Mouse (Mus musculus) liver, embryonic 14.5 days (tissue): ENCODE results near the gene Ubxn2a. TPM values are rescaled to one million over a fixed set of nuclear protein-coding genes. Genes with fewer than 3 reads are reported as not detected.
"Not testable (repeated sequence)": the region's sequence is repeated elsewhere in the genome, so short reads cannot be mapped to it uniquely, and the experiment has no call there.

ENCODE experiments used
- ATAC-seq: fragments of 200-750 bp; cut with Nextera tagmentation; 2 replicates; pipeline ENCODE4 v1.8.0; 2017; ENCODE audit warnings: moderate number of reproducible peaks, mild to moderate bottlenecking, moderate library complexity; ENCODE audit not compliant: insufficient read depth
- DNase-seq, 3 experiments: peaks; one replicate each; pipeline ENCODE4 v3.0.0-alpha.2; 2012 to 2013; ENCODE audit warnings: low read depth in 3 of 3, low spot score in 3 of 3
- H3K27ac ChIP-seq: fragments of 300-500 bp; sonication (generic); 2 replicates; pipeline ENCODE4 v1.5.1; 2014; ENCODE audit warnings: moderate library complexity, mild to moderate bottlenecking, control low read depth, inconsistent platforms
- H3K27me3 ChIP-seq: fragments of 300-500 bp; sonication (generic); 2 replicates; pipeline ENCODE4 v1.6.1; 2014; ENCODE audit warnings: mild to moderate bottlenecking, low read length, moderate library complexity; ENCODE audit not compliant: control insufficient read depth, insufficient read depth
- H3K36me3 ChIP-seq: fragments of 300-500 bp; sonication (generic); replicated peaks from 2 replicates; pipeline ENCODE4 v1.6.1; 2014; ENCODE audit warnings: low read depth; ENCODE audit not compliant: control insufficient read depth, insufficient read depth
- H3K4me1 ChIP-seq, 2 experiments: fragments of 200-500 bp in 1 of 2; fragments of 300-500 bp in 1 of 2; sonication (generic) in 1 of 2; replicated peaks; 2 replicates each; pipeline ENCODE4 v1.6.1; 2012 to 2014; ENCODE audit warnings: antibody characterized with exemption in 1 of 2, inconsistent platforms in 1 of 2, low read length in 1 of 2; ENCODE audit not compliant: control insufficient read depth in 2 of 2, insufficient read depth in 2 of 2
- H3K4me2 ChIP-seq: fragments of 300-500 bp; sonication (generic); 2 replicates; pipeline ENCODE4 v1.6.1; 2014; ENCODE audit warnings: low read depth, mild to moderate bottlenecking, control low read depth, moderate library complexity
- H3K4me3 ChIP-seq, 2 experiments: fragments of 200-500 bp in 1 of 2; fragments of 300-500 bp in 1 of 2; sonication (generic) in 1 of 2; 2 replicates each; pipeline ENCODE4 v1.5.1; 2012 to 2014; ENCODE audit warnings: low read depth in 2 of 2, low read length in 2 of 2, mild to moderate bottlenecking in 2 of 2, control low read depth in 1 of 2, inconsistent platforms in 1 of 2, moderate library complexity in 1 of 2; ENCODE audit not compliant: insufficient read depth in 1 of 2
- H3K9ac ChIP-seq: fragments of 300-500 bp; sonication (generic); replicated peaks from 2 replicates; pipeline ENCODE4 v1.6.1; 2014; ENCODE audit warnings: mild to moderate bottlenecking, control low read depth, moderate library complexity
- H3K9me3 ChIP-seq: fragments of 300-500 bp; sonication (generic); 2 replicates; pipeline ENCODE4 v1.6.1; 2016; ENCODE audit warnings: low read length, mixed read lengths; ENCODE audit not compliant: control insufficient read depth
- CTCF ChIP-seq: IDR thresholded peaks from 2 replicates; pipeline ENCODE4 v1.5.1; 2016; ENCODE audit warnings: antibody characterized with exemption, low read depth, control low read depth
- EP300 ChIP-seq: IDR thresholded peaks from 2 replicates; pipeline ENCODE4 v1.6.1; 2016; ENCODE audit warnings: antibody characterized with exemption, low read depth
- WGBS: fragments of 180-500 bp; shearing (Covaris S2); extraction: QIAGEN DNeasy Blood & Tissue Kit; methylation state at CpG from one replicate; pipeline ENCODE4 v1.1.7; 2014; ENCODE audit not compliant: insufficient replicate concordance; 5-methylcytosine and 5-hydroxymethylcytosine counted together
- polyA plus RNA-seq, 2 experiments: library from polyadenylated mRNA; depleted of rRNA in 1 of 2; stranded (reverse) in 1 of 2; unstranded in 1 of 2; fragments of >200 nt; fragmentation: Nextera tagmentation in 1 of 2; extraction: Ambion mirVana in 1 of 2; gene quantifications; 2 replicates each; pipeline versions ENCODE4 v1.2.1 to v1.2.3; 2012 to 2014

Ubxn2a gene
- polyA plus RNA-seq, 2 experiments, result 7.4 to 23.0 TPM

DNA sequence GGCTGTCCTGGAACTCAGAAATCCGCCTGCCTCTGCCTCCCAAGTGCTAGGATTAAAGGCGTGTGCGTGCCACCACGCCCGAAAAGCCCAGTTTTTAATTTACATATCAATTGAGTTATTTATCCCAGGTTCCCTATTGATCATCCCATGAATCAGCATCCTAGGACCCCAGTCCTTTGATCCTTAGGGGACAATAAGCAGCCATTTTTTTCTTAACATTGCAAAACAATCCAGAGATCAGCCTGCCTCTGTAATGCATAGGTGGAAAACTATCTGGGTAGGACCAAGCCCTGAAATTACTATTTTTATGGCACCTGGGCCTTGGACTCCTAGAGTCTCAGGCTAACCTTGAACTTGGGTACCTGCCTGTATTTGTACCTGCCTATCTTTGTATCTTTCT, 9.5 kb downstream of the Ubxn2a start:
- H3K9ac ChIP-seq, result no peak overlapping the region
- H3K4me1 ChIP-seq, result no peaks in the 10 kb centered on the region
- no peak overlapping the region for H3K4me3 ChIP-seq
- no peaks in the 10 kb centered on the region for H3K27me3 ChIP-seq
- ATAC-seq, result no peak
- no peak overlapping the region for H3K27ac ChIP-seq
- no peak overlapping the region for H3K4me2 ChIP-seq
- H3K9me3 ChIP-seq, result no peaks in the 10 kb centered on the region
- peaks cover 23% of the 10 kb centered on the region for H3K36me3 ChIP-seq
- 89% methylated on average over 5 of the region's 5 CpGs for WGBS
- DNase-seq, result no peak
- no peak for TF ChIP-seq CTCF
- TF ChIP-seq EP300, result no peak

DNA sequence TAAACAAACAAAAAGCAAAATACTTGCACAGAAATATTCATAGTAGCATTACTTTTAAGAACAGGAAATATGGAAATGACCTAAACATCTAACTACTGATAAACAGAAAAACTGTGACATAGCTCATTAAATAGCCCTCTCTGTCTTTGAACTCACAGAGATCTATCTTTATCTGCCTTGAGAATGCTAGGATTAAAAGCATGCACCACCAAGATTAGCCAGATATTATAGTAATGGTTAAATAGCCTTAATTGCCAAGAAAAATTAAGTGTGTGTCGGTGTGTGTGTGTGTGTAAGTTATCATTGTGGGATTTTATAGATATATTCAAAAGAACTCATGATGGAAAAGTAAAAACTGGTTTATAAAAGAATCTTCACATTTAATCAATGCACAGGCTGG, 17.6 kb downstream of the Ubxn2a start:
- Histone ChIP-seq H3K27ac (no peak overlapping the region), H3K4me3 (no peak overlapping the region), H3K4me2 (no peak overlapping the region), H3K36me3 (peaks cover 26% of the 10 kb centered on the region), H3K9me3 (no peaks in the 10 kb centered on the region), H3K27me3 (no peaks in the 10 kb centered on the region), H3K9ac (no peak overlapping the region), H3K4me1 (peaks cover 8 to 9% of the 10 kb centered on the region in 2 experiments)
- 46% methylated on average over 1 of the region's 1 CpGs for WGBS
- ATAC-seq, result no peak
- DNase-seq, result no peak
- TF ChIP-seq CTCF (no peak), EP300 (0 out of 2 replicates have a peak, but pooled peaks have one; percentile 8)

DNA sequence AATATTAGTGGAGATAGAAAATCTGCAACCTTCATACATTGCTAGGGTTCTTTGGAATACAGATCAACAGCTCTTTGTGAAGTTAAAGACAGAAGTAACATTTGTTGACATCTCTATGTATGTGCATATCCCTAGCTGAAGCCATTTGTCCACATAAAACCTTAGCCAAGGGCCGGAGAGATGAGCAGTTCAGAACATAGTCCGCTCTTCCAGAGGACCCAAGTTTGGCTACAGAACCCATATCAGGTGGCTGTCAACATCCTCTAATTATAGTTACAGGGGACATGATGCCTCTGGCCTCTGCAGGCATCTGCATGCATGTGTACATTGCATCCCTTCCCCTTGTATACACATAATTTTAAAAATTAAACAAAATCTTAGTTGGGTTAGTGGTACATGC, 18.3 kb downstream of the Ubxn2a start:
- Histone ChIP-seq H3K9ac (no peak overlapping the region), H3K4me1 (peaks cover 8 to 9% of the 10 kb centered on the region in 2 experiments), H3K27ac (no peak overlapping the region), H3K4me3 (no peak overlapping the region), H3K4me2 (no peak overlapping the region), H3K9me3 (no peaks in the 10 kb centered on the region), H3K27me3 (no peaks in the 10 kb centered on the region), H3K36me3 (peaks cover 26% of the 10 kb centered on the region)
- no peak for TF ChIP-seq CTCF
- no peak for TF ChIP-seq EP300
- DNase-seq (no peak), ATAC-seq (no peak)
- WGBS, result 81% methylated on average over 2 of the region's 2 CpGs

DNA sequence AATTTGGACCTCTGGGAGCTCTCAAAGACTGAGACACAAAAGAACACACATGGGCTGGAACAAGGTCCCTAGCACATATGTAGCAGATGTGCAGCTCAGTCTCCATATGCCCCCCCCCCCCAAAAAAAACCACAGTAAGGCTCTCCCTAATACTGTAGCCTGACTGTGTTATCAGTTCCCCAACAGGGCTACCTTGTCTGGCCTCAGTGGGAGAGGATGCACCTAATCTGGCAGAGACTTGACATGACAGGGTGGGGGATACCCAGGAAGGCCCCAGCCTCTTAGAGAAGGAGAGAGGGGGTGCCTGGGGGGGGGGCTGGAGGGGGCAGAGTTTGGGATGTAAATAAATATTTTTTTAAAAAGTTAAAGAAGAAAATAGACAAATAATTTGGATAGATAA, 18.8 kb downstream of the Ubxn2a start:
- ATAC-seq, result peak; percentile 87
- no peak overlapping the region for H3K27ac ChIP-seq

DNA sequence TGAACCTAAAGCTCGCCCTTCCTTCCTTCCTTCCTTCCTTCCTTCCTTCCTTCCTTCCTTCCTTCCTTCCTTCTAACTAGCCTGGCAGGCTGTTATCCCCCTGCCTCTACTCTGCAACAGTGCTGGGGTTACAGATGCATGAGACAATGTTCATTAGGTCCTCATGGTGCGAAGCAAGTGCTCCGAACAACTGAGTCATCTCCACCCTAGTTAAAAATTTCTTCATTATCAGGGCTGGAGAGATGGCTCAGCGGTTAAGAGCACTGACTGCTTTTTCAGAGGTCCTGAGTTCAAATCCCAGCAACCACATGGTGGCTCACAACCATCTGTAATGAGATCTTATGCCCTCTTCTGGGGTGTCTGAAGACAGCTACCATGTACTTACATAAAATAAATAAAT, 20.9 kb downstream of the Ubxn2a start:
- not testable (repeated sequence) for H3K4me2 ChIP-seq, DNase-seq, H3K4me1 ChIP-seq, H3K27ac ChIP-seq, H3K9me3 ChIP-seq, H3K9ac ChIP-seq, ATAC-seq, H3K27me3 ChIP-seq, H3K4me3 ChIP-seq
- H3K36me3 ChIP-seq, result peaks cover 32% of the 10 kb centered on the region
- WGBS, result 77% methylated on average over 4 of the region's 4 CpGs

More for the DNA sequence above, 18.8 kb downstream of the Ubxn2a start:
- Histone ChIP-seq H3K9ac (no peak overlapping the region), H3K27me3 (no peaks in the 10 kb centered on the region), H3K9me3 (no peaks in the 10 kb centered on the region), H3K36me3 (peaks cover 27% of the 10 kb centered on the region), H3K4me3 (no peak overlapping the region), H3K4me2 (no peak overlapping the region), H3K4me1 (peaks cover 8 to 9% of the 10 kb centered on the region in 2 experiments)
- 0 out of 2 replicates have a peak, but pooled peaks have one; percentile 42 for TF ChIP-seq EP300
- TF ChIP-seq CTCF, result no peak
- no peak for DNase-seq

DNA sequence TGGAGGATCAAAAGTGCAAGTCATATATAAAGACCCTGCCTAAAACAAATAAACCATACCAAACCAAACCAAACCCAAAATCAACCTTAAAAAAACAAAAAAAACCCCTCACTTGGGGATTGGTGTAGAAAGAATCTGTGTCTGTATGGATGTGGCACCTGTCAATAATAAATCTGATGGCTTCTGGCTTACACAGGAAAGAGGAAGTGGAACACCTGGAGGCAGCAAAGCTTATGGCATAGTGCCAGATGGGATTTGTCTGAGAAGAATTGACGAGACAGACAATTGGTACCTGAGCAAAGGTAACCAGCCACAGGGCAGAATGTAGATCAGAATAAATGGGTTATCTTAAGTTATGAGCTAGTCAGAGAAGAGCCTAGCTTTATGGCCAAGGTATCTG, 22.4 kb downstream of the Ubxn2a start:
- H3K4me2 ChIP-seq, result no peak overlapping the region
- H3K36me3 ChIP-seq, result peaks cover 29% of the 10 kb centered on the region
- TF ChIP-seq EP300 (no peak), CTCF (no peak)
- 71% methylated on average over 1 of the region's 1 CpGs for WGBS
- no peak for ATAC-seq
- H3K27ac ChIP-seq, result no peak overlapping the region
- DNase-seq, result no peak
- no peaks in the 10 kb centered on the region for H3K9me3 ChIP-seq
- no peaks in the 10 kb centered on the region for H3K27me3 ChIP-seq
- H3K4me3 ChIP-seq, result no peak overlapping the region
- peaks cover 8% of the 10 kb centered on the region in 2 experiments for H3K4me1 ChIP-seq
- no peak overlapping the region for H3K9ac ChIP-seq
